Mouse (Mus musculus): ENCODE results near the gene Tbc1d15.

Tbc1d15 gene

GRCm38 (mm10) chr10:115251088-115251934 is at the start of gene Tbc1d15:
TSS of gene Tbc1d15 (minus strand) at chr10:115251467.
- DNase-seq (ENCODE audit: low spot score): peak; percentile 97

GRCm38 (mm10) chr10:115298683-115299082 is 47.4 kb upstream of the Tbc1d15 start:
- DNase-seq (ENCODE audit: low spot score): no peak

GRCm38 (mm10) chr10:115297582-115297981 is 46.3 kb upstream of the Tbc1d15 start:
- DNase-seq (ENCODE audit: low spot score): no peak

GRCm38 (mm10) chr10:115296401-115296935 is 45.2 kb upstream of the Tbc1d15 start:
- DNase-seq (ENCODE audit: low spot score): no peak

GRCm38 (mm10) chr10:115295162-115295561 is 43.9 kb upstream of the Tbc1d15 start:
- no peak for DNase-seq (ENCODE audit: low spot score)

- DNase-seq (ENCODE audit: low spot score): no peak
Measured at GRCm38 (mm10) chr10:115294715-115295114, 43.4 kb upstream of the Tbc1d15 start.

- DNase-seq (ENCODE audit: low spot score): no peak
Measured at GRCm38 (mm10) chr10:115293946-115294345, 42.7 kb upstream of the Tbc1d15 start.

- no peak for DNase-seq (ENCODE audit: low spot score)
Measured at GRCm38 (mm10) chr10:115290671-115291070, 39.4 kb upstream of the Tbc1d15 start.

GRCm38 (mm10) chr10:115288856-115289255 is 37.6 kb upstream of the Tbc1d15 start:
- no peak for DNase-seq (ENCODE audit: low spot score)

- no peak for DNase-seq (ENCODE audit: low spot score)
Measured at GRCm38 (mm10) chr10:115284170-115284569, 32.9 kb upstream of the Tbc1d15 start.

- DNase-seq (ENCODE audit: low spot score): no peak
Measured at GRCm38 (mm10) chr10:115281381-115281780, 30.1 kb upstream of the Tbc1d15 start.

- no peak for DNase-seq (ENCODE audit: low spot score)
Measured at GRCm38 (mm10) chr10:115271649-115272048, 20.4 kb upstream of the Tbc1d15 start.

- no peak for DNase-seq (ENCODE audit: low spot score)
Measured at GRCm38 (mm10) chr10:115270612-115271390, 19.5 kb upstream of the Tbc1d15 start.

GRCm38 (mm10) chr10:115262926-115263562 is 11.8 kb upstream of the Tbc1d15 start:
- DNase-seq (ENCODE audit: low spot score): no peak

- DNase-seq (ENCODE audit: low spot score): no peak
Measured at GRCm38 (mm10) chr10:115262261-115262660, 11.0 kb upstream of the Tbc1d15 start.

GRCm38 (mm10) chr10:115261428-115261827 is 10.2 kb upstream of the Tbc1d15 start:
- DNase-seq (ENCODE audit: low spot score): no peak

GRCm38 (mm10) chr10:115256162-115256561 is 4.9 kb upstream of the Tbc1d15 start:
- no peak for DNase-seq (ENCODE audit: low spot score)

- DNase-seq (ENCODE audit: low spot score): no peak
Measured at GRCm38 (mm10) chr10:115253521-115253920, 2.3 kb upstream of the Tbc1d15 start.

- DNase-seq (ENCODE audit: low spot score): no peak
Measured at GRCm38 (mm10) chr10:115252321-115252757, 1.1 kb upstream of the Tbc1d15 start.

GRCm38 (mm10) chr10:115250235-115251087 is 806 bp downstream of the Tbc1d15 start:
- DNase-seq (ENCODE audit: low spot score): no peak

- DNase-seq (ENCODE audit: low spot score): no peak
Measured at GRCm38 (mm10) chr10:115248041-115248440, 3.2 kb downstream of the Tbc1d15 start.

Measured in layer of hippocampus, adult 9-10 months (tissue).